Mouse (Mus musculus): ENCODE results near the gene Adamts7.

Adamts7 gene

DNA sequence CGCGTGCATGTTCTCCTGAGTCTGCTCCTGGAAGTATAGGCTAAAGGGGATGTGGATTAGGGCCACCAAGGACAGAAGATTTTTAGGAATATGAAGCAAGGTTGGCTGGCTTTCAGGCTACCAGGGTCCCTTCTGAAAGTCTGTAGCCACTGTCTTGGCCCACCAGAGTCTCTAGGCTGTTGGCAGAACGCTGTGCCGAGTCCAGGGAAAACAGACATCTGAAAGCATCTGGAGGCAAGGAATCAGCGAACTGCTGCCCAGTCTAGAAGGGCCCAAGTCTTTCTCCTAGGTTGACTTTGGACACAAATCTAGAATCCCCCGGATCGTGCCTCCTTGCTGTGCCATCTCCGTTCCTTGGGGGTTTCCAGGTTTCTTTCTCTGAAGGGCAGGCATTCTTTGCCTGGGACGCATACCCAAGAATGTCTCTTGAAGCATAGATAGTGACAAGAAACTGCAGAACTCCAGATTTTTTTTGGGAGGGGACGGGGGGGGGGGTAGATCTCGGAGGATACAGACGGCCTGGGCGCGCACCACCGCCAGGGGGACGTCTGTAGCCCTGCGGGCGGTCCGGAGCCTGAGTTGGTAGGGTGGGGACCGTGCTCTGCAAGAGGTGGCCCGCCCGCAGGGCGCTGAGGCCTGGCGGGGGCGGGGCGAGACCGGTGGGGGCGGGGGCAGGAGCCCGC, 485 bp upstream of the Adamts7 start:
- no peak for DNase-seq (ENCODE audit: low spot score)

DNA sequence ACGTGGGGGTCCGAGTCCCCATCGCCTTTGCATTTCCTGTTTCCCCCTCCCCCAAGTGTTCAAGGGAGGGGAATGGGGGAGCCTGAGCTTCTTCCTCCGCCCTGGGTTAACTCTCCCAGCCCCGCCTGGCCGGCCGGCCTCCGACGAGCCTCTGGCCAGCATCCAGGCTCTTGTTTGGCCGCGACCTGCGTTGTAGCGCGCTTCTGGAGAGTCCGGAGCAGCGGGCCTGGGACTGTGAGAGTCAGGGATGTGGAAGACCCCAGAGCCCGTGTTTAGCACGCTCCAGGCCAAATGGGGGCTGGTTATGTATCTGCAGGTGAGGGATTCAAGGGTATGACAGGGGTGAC, 853 bp downstream of the Adamts7 start:
- no peak for DNase-seq (ENCODE audit: low spot score)

DNA sequence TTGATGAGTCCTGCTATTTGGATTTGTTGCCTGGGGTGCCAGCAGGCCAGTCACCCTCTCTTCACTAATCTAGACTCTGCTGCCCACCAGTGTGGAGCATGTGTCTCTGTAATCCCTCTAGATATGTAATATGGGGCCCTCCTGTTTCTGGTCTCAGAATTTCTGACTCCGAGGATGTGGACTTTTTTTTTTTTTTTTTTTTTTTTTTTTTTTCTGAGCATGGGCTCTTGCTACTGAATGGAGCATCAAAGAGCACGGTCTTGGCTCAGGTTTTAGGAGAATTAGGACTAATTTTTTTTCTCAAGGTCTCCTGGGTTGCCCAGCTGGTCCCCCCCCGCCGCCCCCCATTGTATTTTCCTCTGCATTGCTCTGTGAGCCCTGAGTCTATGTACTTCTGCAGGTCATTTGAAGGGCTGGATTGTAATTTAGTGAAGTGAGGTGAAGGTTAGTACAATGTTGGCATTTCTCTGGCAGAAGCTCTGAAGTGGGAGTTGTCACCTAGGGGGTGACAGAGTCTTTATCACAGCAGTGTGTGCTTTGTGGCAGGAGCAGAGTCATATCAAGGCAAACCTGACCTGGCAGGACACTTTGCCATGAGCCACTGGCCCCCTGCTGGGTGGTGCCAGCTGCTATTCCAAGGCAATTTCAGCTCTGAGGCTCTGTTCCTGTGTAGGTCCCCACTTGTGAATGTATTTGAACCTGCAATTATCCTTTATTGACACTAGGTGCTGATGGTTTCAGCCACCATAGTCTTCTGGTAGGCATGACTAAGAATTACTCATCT, 2.0 kb downstream of the Adamts7 start:
- no peak for DNase-seq (ENCODE audit: low spot score)

DNA sequence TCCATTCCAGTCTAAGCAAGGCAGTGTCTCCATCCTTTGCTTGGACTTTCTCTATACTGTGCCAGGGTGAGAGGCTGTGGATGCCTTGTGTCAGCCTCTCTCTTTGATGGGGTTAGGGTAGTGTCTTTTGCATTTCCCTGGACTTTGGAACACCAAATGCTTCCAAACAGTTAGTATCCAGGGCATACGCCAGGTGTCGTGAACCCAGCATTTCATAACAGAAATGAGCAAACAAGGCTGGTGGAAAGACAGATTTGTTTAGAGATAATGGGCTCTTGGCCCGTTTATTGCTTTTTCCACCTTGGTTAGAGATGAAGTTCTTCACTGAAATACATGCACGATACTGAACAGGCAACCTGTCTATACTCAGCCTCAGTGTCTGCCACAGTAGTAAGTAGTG, 2.7 kb downstream of the Adamts7 start:
- DNase-seq (ENCODE audit: low spot score) = no peak

DNA sequence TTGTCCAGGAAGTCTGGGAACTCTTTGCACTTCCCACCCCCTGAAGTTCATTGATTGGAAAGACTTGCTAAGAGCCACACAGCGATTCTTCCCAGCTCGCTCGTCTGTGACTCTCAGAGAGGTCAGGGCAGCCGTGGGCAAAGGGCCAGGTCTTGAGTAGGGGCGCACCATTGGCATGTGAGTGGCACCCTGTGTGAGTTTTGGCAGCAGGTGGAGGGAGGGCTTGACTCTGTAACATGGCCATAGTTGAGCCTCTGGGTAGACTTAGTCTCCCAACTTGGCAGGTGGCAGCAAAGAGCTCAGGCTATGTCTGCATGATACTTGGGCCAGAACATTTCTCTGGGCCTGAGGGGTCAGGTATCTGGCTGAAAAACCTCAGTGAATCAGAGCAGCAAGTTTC, 3.7 kb downstream of the Adamts7 start:
- no peak for DNase-seq (ENCODE audit: low spot score)

DNA sequence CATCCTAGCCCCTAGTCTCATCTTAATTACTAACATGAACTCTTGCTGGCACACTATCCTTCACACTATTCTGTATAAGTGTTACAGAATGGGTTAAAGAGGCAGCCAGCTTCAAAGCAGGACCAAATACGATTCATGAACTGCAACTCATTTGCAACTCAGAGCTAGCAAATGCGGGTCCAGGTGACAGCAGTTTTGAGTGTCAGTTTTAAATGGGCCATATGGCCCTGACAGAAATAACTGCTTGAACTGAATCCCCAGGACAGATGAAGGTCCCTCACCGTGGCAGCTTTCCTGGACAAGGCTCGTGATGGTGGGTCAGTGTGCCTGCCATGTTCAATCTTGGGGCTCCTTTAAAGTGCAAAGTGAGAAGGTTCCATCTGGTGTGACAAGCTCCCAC, 7.1 kb downstream of the Adamts7 start:
- DNase-seq (ENCODE audit: low spot score) = no peak

DNA sequence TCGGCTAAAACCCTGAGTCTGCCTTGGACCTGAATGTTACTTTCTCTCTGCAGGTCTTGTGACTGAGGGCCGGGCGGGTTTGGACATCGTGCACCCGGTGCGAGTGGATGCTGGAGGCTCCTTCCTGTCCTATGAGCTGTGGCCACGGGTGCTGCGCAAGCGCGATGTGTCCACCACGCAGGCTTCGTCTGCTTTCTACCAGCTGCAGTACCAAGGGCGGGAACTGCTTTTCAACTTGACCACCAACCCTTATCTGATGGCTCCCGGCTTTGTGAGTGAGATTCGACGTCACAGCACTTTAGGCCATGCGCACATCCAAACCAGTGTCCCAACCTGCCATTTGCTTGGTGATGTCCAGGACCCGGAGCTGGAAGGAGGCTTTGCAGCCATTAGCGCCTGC, 8.6 kb downstream of the Adamts7 start:
- no peak for DNase-seq (ENCODE audit: low spot score)

DNA sequence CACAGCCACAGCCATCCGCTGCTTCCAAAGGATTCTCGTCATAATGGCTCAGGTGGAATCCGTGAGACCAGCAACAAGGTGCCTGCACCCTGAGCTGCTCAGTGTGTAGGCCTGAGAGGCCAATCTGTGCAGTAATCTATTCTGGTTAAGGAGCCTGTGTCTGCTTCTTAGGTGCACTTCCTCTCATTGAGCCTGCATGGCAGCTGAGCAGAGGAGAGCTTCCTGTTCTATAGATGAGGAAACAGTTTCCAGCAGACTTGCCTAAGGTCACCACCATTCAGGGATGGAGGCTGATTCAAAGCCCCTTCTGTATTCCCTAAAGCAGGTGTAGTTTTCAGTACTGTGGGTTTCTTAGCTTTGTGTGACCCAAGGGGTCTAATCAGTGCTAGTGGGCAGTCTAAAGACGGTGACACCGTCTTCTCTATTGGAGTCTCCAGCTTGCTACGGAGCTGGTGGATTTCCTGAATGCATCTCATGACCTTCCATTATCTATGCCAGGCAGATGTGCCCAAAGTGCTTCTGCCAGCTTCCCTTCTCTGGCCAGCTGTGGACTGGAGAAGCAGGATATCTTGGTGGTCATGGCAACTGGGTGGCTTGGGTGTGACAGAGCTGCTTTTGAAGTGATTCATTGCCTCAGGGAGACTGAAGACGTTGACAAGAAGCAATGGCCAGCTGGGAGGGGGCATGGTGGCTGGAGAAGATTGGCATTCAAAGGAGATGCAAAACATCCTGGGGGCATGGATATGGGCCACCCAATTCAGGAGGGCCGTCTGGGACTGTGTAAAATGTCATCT, 9.9 kb downstream of the Adamts7 start:
- DNase-seq (ENCODE audit: low spot score) = no peak

DNA sequence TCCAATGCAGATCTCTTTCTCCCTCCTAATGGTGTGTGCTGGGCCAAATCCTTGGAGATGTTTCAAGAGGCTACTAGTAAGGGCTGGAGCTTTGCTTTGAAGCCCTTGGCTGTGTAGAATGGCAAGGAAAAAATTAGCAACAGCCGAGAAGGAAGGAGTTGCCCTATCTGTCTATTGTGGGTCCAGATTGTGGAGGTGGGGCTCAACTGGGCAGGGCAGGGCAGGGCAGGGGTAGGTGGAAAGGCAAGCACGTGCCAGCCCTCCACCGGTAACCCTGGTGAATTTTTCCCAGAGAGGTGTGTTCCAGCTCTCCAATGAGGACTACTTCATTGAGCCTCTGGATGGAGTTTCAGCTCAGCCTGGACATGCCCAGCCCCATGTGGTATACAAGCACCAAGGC, 10.5 kb downstream of the Adamts7 start:
- DNase-seq (ENCODE audit: low spot score) = no peak

DNA sequence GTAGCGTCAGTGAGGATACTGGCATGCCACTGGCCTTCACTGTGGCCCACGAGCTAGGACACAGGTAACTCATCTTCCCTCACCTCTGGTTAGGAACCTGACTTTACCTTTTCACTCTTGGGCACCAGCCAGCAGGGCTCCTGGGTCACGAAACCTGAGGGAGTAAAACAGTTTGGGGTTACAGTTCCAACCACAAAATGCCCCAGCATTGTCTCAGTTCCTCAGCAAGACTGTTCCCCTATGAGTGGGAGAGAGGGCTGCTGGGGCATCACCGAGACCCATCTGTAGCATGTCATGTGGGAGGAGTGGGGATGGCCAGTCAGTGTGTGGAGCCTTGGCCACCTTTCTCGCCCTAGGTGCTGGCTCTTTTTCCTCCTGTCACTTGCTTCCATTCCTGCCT, 16.5 kb downstream of the Adamts7 start:
- no peak for DNase-seq (ENCODE audit: low spot score)

DNA sequence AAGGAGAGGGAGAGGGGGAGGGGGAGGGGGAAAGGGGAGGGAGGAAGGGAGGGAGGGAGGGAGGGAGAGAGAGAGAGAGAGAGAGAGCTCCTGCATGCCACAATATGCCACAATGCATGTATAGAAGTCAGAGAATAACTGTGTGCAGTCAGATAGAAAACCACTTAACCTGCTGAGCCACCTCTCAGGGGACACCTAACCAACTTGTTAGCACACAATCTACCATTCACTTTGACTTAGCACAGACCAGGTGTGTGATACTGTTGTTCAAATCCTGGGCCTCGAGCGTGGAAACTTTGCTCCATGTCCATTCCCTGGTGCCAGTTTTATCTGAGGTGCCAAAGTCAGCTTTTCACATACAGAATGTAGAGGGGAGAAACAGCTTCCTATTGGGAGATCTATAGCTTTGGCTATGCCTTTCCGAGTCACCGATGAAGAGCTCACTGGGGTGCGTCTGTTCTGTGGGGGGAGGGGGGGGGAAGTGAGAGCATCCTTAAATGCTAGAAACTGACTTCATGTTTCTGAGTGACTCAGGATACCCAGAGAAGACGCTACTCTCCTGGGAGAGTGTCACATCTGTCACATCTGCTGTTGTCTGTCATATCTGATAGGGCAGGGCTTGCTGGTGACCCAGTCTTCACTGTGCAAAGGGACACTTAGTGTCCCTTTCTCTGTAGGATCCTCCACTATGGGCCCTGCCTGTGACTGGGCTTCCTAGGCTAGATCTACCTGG, 19.0 kb downstream of the Adamts7 start:
- no peak for DNase-seq (ENCODE audit: low spot score)

DNA sequence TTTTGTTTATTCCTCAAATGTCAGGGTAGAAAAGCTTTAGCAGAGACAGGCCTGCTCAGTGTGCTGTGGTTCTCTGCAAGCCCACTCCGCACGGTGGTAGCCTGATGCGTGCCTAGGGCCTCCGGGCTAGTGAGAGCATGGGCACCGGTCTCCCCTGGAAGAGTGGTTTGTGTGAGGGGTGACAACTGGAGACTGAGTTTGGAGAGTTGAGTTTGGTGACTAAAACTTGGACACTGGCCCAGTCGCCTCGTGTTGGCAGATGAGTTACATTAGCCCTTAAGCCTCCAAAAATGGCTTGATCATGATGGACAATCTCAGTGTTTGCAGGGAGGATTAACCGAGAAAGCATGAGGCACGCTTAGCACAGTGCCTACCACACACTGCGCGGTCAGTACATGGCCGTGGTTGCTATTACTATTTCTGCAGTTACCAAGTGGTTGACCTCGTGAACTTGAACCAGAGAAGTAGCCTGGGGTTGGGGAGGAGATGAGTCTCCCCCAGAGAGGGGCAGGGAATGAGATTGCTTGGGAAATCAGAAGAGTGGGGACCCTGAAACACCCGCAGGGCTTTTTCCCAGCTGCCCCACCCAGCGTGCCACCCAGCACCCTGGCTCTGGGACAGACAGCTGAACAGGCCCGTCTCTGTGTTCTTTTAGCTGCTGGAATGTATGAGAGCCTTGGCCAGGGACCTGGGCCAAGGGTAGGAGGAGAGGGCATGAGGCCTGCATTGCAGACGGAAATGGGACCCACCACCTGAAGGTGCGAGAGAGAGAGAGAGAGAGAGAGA, 20.0 kb downstream of the Adamts7 start:
- DNase-seq (ENCODE audit: low spot score) = no peak

DNA sequence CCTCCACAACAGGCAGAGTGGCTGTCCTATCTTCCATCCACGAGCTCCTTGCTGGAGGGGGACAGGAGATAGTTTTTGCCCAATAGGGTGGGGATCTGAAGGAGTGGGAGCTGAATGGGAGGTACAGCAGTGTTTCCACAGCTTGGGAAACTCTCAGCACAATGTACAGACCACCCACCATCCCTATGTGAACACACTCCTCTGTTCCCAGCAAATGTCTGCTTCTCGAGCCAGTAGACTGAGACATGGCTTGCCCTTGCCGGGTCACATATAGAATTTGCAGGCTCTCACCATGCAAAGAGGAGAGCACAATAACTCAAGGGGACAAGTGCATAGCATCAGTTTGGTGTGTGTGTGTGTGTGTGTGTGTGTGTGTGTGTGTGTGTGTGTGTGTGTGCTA, 20.7 kb downstream of the Adamts7 start:
- no peak for DNase-seq (ENCODE audit: low spot score)

DNA sequence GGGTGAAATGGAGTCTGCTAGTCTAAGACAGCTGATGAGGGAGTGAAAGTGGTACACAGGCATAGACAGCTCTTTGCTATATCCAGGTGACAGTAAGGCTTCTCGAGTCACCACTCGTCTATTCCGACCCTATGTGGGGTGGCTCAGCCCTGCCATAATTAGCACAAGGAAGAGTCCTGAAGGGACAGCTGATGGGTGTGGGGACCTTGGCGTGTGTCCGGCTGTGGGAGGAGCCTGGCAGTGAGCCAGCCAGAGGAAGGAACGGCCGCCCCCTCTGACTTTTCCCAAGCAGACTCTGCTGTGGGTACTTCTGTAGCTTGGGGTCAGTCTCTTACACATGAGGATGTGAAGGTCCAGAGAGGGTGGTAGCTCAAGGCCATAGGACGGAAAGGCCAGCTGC, 21.2 kb downstream of the Adamts7 start:
- DNase-seq (ENCODE audit: low spot score) = no peak

DNA sequence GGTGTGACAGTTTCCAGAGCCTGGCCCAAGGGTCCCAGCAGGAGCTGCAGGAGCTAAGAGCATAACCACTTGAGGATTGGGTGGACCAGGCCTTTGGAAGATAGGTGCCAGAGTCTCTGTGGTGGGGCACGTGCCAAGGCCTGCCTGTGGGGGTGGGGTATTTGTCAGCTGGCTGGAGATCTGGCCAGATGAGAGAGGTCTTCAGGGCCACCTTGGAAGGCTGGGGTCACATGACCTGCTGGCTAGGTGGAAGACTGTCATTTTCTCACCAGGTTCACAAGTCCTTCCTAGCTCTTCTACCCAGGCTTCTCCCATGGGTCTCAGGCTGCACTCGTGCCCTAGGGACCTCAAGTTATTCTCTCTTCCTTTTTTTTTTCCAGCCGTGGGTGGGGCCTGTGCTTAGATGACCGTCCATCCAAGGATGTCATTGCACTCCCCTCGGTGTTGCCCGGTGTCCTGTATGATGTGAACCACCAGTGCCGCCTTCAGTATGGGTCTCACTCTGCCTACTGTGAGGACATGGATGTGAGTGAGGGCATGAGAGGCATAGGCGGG, 22.6 kb downstream of the Adamts7 start:
- DNase-seq (ENCODE audit: low spot score) = no peak

DNA sequence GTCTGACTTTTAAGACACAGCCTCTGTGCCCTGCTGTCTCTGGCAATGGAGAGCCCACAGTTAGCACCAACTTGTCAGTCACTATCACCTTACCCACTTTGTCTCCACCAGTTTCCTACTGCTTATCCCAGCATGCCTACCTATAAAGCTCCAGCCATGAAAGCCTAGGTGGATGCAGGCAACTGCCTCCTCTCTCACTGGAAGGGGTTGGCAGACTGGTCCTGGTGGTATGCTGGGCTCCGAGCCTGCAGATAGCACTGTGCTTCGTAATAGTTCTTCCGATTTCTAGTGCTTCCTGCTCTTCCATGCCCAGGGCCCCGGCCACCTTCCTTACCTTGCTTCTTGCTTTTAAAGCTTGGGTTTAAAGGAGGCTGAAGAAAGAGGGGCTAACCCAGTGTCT, 26.0 kb downstream of the Adamts7 start:
- no peak for DNase-seq (ENCODE audit: low spot score)

DNA sequence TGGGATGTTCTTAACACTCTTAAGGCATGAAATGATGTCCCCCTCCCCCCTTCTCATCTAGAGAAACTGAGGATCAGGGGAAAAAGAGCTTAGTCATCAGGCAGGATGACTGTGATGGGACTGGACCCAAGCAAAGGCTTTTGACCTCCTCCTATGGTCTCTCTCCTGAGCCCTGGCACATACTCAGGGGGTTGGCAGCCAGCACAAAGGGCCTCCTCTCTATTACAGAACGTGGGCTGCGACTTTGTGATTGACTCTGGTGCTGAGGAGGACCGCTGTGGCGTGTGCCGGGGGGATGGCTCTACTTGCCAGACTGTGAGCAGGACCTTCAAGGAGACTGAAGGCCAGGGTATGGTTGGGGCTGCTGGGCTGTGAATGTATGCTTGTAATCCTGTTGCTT, 26.5 kb downstream of the Adamts7 start:
- DNase-seq (ENCODE audit: low spot score) = no peak

DNA sequence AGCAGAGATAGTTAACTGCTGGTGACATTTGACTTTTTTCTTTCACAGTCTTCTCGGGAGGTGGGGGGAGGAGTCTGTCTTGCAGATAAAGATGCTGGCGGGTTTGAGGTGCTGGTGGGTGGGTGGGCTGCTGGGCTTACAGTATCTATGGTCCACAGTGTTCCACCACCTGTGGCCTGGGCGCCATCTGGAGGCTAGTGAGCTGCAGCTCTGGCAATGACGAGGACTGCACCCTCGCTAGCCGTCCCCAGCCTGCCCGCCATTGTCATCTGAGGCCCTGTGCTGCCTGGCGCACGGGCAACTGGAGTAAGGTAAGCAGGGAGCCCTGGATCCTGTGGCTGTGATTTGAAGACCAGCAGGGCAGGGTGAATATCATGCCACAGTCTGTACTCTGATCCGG, 32.1 kb downstream of the Adamts7 start:
- DNase-seq (ENCODE audit: low spot score) = no peak

DNA sequence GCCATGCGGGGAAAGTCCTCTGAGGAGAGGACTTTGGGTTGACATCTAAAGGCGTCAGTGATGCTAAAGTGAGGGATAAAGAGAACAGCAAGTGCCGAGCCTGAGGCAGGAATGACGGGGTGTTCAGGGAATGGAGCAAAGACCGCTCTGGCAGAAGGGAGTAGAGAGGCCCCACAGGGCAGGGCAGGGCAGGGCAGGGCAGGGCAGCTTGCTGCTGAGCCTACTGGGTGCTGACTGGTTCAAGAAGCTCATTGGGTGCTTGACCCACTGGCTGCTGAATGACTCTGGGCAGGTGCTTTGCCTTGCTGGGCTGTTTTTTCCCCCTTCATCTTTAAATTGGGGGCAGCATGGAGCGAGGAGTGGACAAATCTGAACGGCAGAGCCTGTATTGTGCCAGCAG, 33.4 kb downstream of the Adamts7 start:
- no peak for DNase-seq (ENCODE audit: low spot score)

DNA sequence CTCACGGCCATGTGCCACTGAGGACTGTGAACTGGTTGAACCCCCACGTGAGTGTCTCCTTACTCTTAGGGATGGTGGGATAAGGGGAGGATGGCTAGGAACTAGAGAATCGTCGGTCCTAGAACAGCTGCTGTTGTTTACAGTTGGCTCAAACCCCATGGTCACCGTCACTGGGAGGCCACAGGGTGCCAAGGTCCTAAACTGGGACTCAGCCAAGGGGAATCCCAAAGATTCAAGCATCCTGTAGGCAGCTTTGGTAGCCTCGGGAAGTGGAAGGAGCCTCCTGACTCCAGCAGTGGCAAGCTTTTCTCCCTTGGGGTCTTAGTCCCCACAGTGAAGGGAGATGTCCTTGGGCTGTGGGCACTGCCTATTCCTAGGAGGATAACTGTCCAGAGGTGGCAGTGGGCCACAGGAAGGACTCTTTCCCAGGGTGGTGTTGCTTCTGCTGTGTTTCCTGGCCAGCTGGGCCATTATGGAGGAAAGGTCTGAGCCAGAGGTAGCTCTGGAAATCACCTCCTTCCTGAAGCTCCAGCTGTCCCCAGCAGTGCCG, 34.3 kb downstream of the Adamts7 start:
- DNase-seq (ENCODE audit: low spot score) = no peak

DNA sequence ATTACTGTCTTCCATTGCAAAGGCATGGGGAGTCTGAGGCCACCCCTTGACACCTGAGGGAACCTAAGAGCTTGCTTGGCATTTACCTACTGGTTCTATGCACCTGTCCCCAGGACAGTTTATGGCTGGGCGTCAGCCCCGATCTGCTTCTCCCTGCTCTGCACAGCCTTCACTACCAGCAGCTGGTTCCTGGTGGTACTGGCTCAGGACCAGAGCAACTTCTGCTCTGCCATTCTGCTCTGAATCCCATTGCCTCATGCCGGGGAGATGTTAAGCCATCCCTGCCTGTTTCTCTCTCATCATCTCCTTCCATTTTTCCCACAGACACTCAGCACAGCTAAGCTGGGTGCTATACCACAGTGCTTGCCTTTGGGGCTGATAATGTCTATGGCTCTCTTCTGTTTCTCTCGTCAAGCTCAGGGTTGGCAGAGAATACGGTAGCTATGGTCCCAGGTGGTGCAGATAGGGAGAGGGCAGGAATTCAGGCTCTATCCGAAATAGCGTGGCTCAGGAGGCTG, 35.1 kb downstream of the Adamts7 start:
- no peak for DNase-seq (ENCODE audit: low spot score)

All from urinary bladder, postnatal 10 days (tissue).